Mouse (Mus musculus): ENCODE measurements around the gene Mtmr12.

DNA sequence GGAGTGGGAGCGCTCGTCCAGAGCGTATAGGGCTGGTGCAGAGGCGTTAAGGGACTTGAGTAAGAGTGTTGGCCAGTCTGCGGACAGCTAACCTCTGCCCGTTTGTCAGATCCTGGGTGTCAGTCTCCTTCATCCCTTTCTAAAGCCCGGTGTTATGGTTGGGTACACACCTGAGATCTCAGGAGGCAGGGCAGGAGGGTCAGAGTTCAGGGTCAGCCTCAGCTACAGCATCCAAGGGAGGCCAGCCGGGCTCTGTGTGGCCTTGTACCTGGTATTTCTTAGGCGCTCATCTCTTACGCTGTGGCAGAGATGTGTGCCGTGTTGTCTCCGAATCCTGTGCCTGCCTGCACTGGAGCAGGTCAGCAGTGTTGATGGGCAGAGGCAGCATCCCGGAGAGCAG lies 16.3 kb downstream of the Mtmr12 start:
- TF ChIP-seq POLR2A (IDR thresholded peaks at IDR 0.05; ENCODE audit: borderline replicate concordance, extremely low read depth, low read depth, low read length) (no peak), CTCF (IDR thresholded peaks at IDR 0.05; ENCODE audit: insufficient read depth, low read length) (no peak)

Measured in lung, adult 2 months (tissue).